Mouse (Mus musculus): ENCODE measurements around the gene Cenpq.

Gene Cenpq

GRCm38 (mm10) chr17:40875568-40875967 lies 59.3 kb downstream of the Cenpq start:
- ChIA-PET POLR2A (no interaction called here), CTCF (no interaction called here)

DNA sequence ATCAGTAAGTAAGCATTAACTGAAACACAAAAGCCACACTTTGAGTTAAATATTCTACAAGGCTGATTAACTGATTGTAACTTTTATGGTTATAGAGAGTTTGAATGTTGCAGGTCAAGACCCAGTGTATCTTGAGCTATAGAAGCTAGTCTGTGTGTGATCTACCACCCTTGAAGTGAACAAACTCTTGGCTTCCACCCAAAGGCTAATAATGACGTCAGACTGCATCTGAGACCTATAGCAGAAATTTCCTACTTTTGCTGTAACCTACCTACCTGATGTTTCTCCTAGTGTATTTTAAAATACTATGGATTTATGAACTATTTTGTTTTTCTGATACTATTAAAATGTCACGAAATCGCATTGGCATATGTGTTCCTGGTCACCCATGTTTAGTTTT lies 60.1 kb downstream of the Cenpq start:
- ChIA-PET POLR2A (no interaction called here), CTCF (no interaction called here)

DNA sequence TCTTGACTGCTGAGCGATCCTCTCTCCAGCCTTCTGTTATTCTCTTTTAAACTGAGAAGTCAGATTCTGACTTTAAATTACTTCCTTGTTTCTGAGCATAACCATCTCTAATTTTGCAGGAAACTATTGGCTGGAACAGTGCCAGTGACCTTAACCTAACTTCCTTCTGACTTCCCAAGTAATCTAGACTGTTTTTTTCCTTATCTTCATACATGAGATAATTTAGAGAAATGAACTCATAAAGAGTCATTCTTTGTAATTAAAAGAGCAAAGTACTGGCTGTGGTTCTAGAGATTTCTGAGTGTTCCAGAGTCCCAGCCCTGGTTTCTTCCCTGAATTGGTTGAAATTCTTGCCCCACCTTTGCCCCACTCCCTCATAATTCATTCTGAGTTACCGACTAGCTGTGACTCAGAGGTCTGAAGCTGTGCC lies 61.2 kb downstream of the Cenpq start:
- POLR2A ChIA-PET = no interaction called here
- CTCF ChIA-PET = no interaction called here
